In the genomic region with DNA sequence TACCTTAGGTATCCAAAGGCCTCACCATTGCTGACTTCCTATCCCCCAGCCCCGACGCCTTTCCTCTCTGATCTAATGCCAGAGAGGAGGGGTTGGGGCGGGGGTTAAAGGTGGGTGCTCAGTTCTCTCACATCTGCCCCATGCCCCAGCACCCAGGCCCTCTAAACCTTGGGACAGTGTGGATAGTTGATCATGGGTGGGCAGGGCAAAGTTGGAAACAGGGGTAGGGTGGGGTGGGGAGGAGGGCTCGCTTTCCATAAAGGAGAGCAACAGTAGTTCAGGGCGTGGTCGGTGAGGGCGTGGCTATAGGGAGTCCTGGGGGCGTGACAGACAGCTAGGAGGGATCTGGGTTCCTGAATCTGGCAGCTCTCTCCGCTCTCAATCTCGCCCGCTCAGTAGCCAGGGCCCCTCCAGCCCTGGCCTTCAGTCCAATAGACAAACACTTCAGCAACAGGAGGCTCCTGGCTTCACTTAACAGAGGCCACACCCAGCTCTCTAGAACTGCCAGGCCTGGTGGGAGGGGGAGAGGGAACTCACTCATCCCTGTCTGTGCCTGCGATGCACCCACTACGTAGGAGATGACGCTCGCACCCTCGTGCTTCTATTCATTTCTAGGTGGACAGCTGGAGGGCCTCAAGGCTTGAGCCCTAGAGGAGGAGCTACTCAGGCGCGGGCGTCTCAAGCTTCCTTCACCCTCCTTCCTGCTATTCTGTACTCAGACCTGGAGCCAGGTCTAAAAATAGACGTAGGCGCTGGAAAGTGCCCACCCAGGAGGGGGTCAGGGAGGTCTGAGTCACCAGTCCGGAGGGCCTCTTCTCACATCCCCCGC, we compare ENCODE assay signal across 8 mouse cellular contexts. TPM values are rescaled to one million over a fixed set of nuclear protein-coding genes. Genes with fewer than 3 reads are reported as not detected.
DNase-seq lines count a peak whose midpoint lies in the region; ATAC-seq lines count a peak whose summit lies in the region.

No protein-coding gene starts in this region.

- no peaks in the 10 kb centered on the region for H3K9me3 ChIP-seq in forebrain, embryonic 11.5 days (ENCODE audit: control insufficient read depth, low read length)
- H3K9me3 ChIP-seq in forebrain, embryonic 10.5 days, result 0 out of 2 replicates have a peak, but pooled peaks cover under 1% of the 10 kb centered on the region
- H3K9me3 ChIP-seq in intestine, embryonic 14.5 days (ENCODE audit: control insufficient read depth, low read length), result no peaks in the 10 kb centered on the region
- H3K9me3 ChIP-seq in limb, embryonic 15.5 days, result no peaks in the 10 kb centered on the region

- no peak overlapping the region for H3K4me3 ChIP-seq in forebrain, embryonic 11.5 days (ENCODE audit: low read depth, low read length)
- H3K4me3 ChIP-seq in forebrain, embryonic 10.5 days, result no peak overlapping the region; the same call in 1 of the 2 replicates
- H3K4me3 ChIP-seq in intestine, embryonic 14.5 days (ENCODE audit: low read depth, low read length), result no peak overlapping the region
- H3K4me3 ChIP-seq in limb, embryonic 15.5 days, result peak overlapping the region; percentile 2; the same call in 1 of the 2 replicates

- H3K4me1 ChIP-seq in forebrain, embryonic 11.5 days (replicated peaks; ENCODE audit: control insufficient read depth, insufficient read depth, low read length), result no peaks in the 10 kb centered on the region; the same call in 1 of the 2 replicates
- H3K4me1 ChIP-seq in forebrain, embryonic 10.5 days, result peaks cover 24% of the 10 kb centered on the region
- H3K4me1 ChIP-seq in intestine, embryonic 14.5 days (replicated peaks; ENCODE audit: control insufficient read depth, insufficient read depth, low read length), result peaks cover 12% of the 10 kb centered on the region; the same call in 1 of the 2 replicates
- peaks cover 27% of the 10 kb centered on the region for H3K4me1 ChIP-seq in limb, embryonic 15.5 days

- 11% methylated on average over 23 of the region's 23 CpGs for WGBS in forebrain, embryonic 11.5 days
- 14% methylated on average over 23 of the region's 23 CpGs for WGBS in forebrain, embryonic 10.5 days
- WGBS in intestine, embryonic 14.5 days, result 6% methylated on average over 23 of the region's 23 CpGs
- WGBS in limb, embryonic 15.5 days, result 8% methylated on average over 23 of the region's 23 CpGs

- peaks cover 3% of the 10 kb centered on the region; the same call in 1 of the 2 replicates for H3K27me3 ChIP-seq in forebrain, embryonic 11.5 days (ENCODE audit: control insufficient read depth, insufficient read depth, low read length)
- peaks cover 65% of the 10 kb centered on the region for H3K27me3 ChIP-seq in forebrain, embryonic 10.5 days (ENCODE audit: poor library complexity, severe bottlenecking)
- peaks cover 11% of the 10 kb centered on the region for H3K27me3 ChIP-seq in intestine, embryonic 14.5 days (replicated peaks; ENCODE audit: control insufficient read depth, insufficient read depth, low read length)
- H3K27me3 ChIP-seq in limb, embryonic 15.5 days, result peaks cover 15% of the 10 kb centered on the region

- H3K36me3 ChIP-seq in forebrain, embryonic 11.5 days (ENCODE audit: control insufficient read depth, insufficient read depth, low read length), result no peaks in the 10 kb centered on the region
- no peaks in the 10 kb centered on the region for H3K36me3 ChIP-seq in forebrain, embryonic 10.5 days (replicated peaks)
- H3K36me3 ChIP-seq in intestine, embryonic 14.5 days (ENCODE audit: control insufficient read depth, insufficient read depth, low read length), result no peaks in the 10 kb centered on the region
- H3K36me3 ChIP-seq in limb, embryonic 15.5 days, result 0 out of 2 replicates have a peak, but pooled peaks cover under 1% of the 10 kb centered on the region

- no peak overlapping the region for H3K27ac ChIP-seq in forebrain, embryonic 11.5 days (ENCODE audit: low read depth, low read length)
- no peak overlapping the region; the same call in 1 of the 2 replicates for H3K27ac ChIP-seq in forebrain, embryonic 10.5 days
- peak overlapping the region; percentile 84 for H3K27ac ChIP-seq in intestine, embryonic 14.5 days (ENCODE audit: low read depth)
- H3K27ac ChIP-seq in limb, embryonic 15.5 days, result peak overlapping the region; percentile 79

- DNase-seq in forebrain, embryonic 11.5 days (ENCODE audit: low spot score), result peak; percentile 64
- DNase-seq in forebrain, embryonic 10.5 days (ENCODE audit: extremely low spot score, low spot score), result no peak
- peak; percentile 40 to 51 for DNase-seq in cerebellum, postnatal 36 days
- peak; percentile 82 for DNase-seq in gastrocnemius, postnatal 25 days
- DNase-seq in intestine, embryonic 14.5 days (ENCODE audit: low spot score), result peak; percentile 78
- peak; percentile 55 for DNase-seq in ovary, postnatal 14 days (ENCODE audit: low spot score)
- no peak for DNase-seq in layer of hippocampus, adult 9-10 months (ENCODE audit: low spot score)

- H3K9ac ChIP-seq in forebrain, embryonic 11.5 days (ENCODE audit: low read length), result no peak overlapping the region
- no peak overlapping the region for H3K9ac ChIP-seq in intestine, embryonic 14.5 days (ENCODE audit: low read length)
- H3K9ac ChIP-seq in limb, embryonic 15.5 days, result no peak overlapping the region

- H3K4me2 ChIP-seq in forebrain, embryonic 11.5 days (ENCODE audit: low read depth, low read length, severe bottlenecking), result no peak overlapping the region
- peak overlapping the region; percentile 28 for H3K4me2 ChIP-seq in intestine, embryonic 14.5 days (ENCODE audit: low read length)
- H3K4me2 ChIP-seq in limb, embryonic 15.5 days, result peak overlapping the region; percentile 32

- ATAC-seq in forebrain, embryonic 11.5 days (replicated peaks; ENCODE audit: low FRiP score), result 0 out of 2 replicates have a peak, but pooled peaks have one; percentile 12
- peak; percentile 88 for ATAC-seq in intestine, embryonic 14.5 days (replicated peaks; ENCODE audit: low FRiP score, low TSS enrichment, low read depth)
- ATAC-seq in limb, embryonic 15.5 days (ENCODE audit: insufficient number of reproducible peaks, low FRiP score, low TSS enrichment, low read depth), result peak; percentile 83

RNA-seq across cellular contexts. Expression of gene Col16a1, which starts 10.9 kb away (rescaled TPM):
- polyA plus RNA-seq in forebrain, embryonic 11.5 days (2014; fragmentation: Nextera tagmentation; extraction: Ambion mirVana), result 5.9 and 6.3 TPM in 2 replicates
- polyA plus RNA-seq in forebrain, embryonic 10.5 days (2016; fragmentation: Nextera tagmentation; extraction: Ambion mirVana), result 2.3 and 2.4 TPM in 2 replicates
- total RNA-seq in gastrocnemius, postnatal 25 days (2021), result 10 to 100 TPM in 1 of 2 experiments, 1 to 10 TPM in 1; 8.6 to 15.5 TPM
- polyA plus RNA-seq in intestine, embryonic 14.5 days (2014; fragmentation: Nextera tagmentation; extraction: Ambion mirVana), result 55.1 and 56.9 TPM in 2 replicates
- polyA plus RNA-seq in limb, embryonic 15.5 days (2015; fragmentation: Nextera tagmentation; extraction: Ambion mirVana), result 175 and 199 TPM in 2 replicates

RNA-seq across cellular contexts. Expression of gene Adgrb2, which starts 52.1 kb away (rescaled TPM):
- 3.6 and 8.2 TPM in 2 replicates for polyA plus RNA-seq in forebrain, embryonic 11.5 days (2014; fragmentation: Nextera tagmentation; extraction: Ambion mirVana)
- 0.84 and 1.4 TPM in 2 replicates for polyA plus RNA-seq in forebrain, embryonic 10.5 days (2016; fragmentation: Nextera tagmentation; extraction: Ambion mirVana)
- total RNA-seq in gastrocnemius, postnatal 25 days (2021), result under 1 TPM; 0.54 to 0.56 TPM
- polyA plus RNA-seq in intestine, embryonic 14.5 days (2014; fragmentation: Nextera tagmentation; extraction: Ambion mirVana), result 2.7 and 2.9 TPM in 2 replicates
- polyA plus RNA-seq in limb, embryonic 15.5 days (2015; fragmentation: Nextera tagmentation; extraction: Ambion mirVana), result 3.6 and 4.7 TPM in 2 replicates

Comparison
In these comparisons a context has a peak if more than half of its experiments do, and no peak if none do; other contexts are left out.
1. DNase-seq: peak in forebrain, embryonic 11.5 days (single experiment), cerebellum, postnatal 36 days (2 of 2), gastrocnemius, postnatal 25 days (single experiment), intestine, embryonic 14.5 days (single experiment) and ovary, postnatal 14 days (single experiment); none in forebrain, embryonic 10.5 days (single experiment) and layer of hippocampus, adult 9-10 months (single experiment).
2. ATAC-seq: peak in every context shown above with its lines; median percentile 88 in intestine, embryonic 14.5 days; 83 in limb, embryonic 15.5 days; 12 in forebrain, embryonic 11.5 days.
3. H3K27ac ChIP-seq: peak in intestine, embryonic 14.5 days (single experiment) and limb, embryonic 15.5 days (single experiment); none in forebrain, embryonic 11.5 days (single experiment) and forebrain, embryonic 10.5 days (single experiment).